10 mouse cellular contexts compared by ENCODE assay signal in genomic region chr3:141811348-141811747, GRCm38 (mm10).
A peak's percentile ranks its signal among the peaks of the same experiment; 100 is the strongest.
DNase-seq lines count a peak whose midpoint lies in the region; ATAC-seq and TF ChIP-seq lines count a peak whose summit lies in the region.
"Had no signal": no experiment of that assay in that cellular context is flagged by ENCODE, and none has a peak within 500 bp of the region (broad histone marks: within the 10 kb centered on the region; RNA-seq: fewer than 3 reads in every experiment).

No protein-coding gene starts in this region.

- no peaks in the 10 kb centered on the region for H3K9me3 ChIP-seq in lung, embryonic 15.5 days
- H3K9me3 ChIP-seq: embryonic facial prominence, embryonic 12.5 days; midbrain, embryonic 12.5 days had no signal

- peak; percentile 42; the same call in 1 of the 2 replicates for ATAC-seq in lung, embryonic 15.5 days (ENCODE audit: borderline replicate concordance, extremely low read depth, low FRiP score, low TSS enrichment)

- H3K27ac ChIP-seq in lung, embryonic 15.5 days, result no peak overlapping the region
- H3K27ac ChIP-seq: embryonic facial prominence, embryonic 12.5 days had no signal

- no peak overlapping the region for H3K4me2 ChIP-seq in lung, embryonic 15.5 days
- H3K4me2 ChIP-seq in myocyte (ENCODE audit: low read depth), result no peak overlapping the region
- H3K4me2 ChIP-seq: embryonic facial prominence, embryonic 12.5 days; midbrain, embryonic 12.5 days had no signal

- TF ChIP-seq POLR2A in lung, adult 2 months (IDR thresholded peaks at IDR 0.05; ENCODE audit: borderline replicate concordance, extremely low read depth, low read depth, low read length), result no peak
- TF ChIP-seq POLR2A in myocyte (IDR thresholded peaks at IDR 0.05; ENCODE audit: insufficient read length, low read depth), result no peak

- no peak for TF ChIP-seq CTCF in lung, adult 2 months (IDR thresholded peaks at IDR 0.05; ENCODE audit: insufficient read depth, low read length)

- H3K79me2 ChIP-seq in myocyte (ENCODE audit: control insufficient read depth, insufficient read depth), result no peaks in the 10 kb centered on the region

- H3K36me3 ChIP-seq in lung, embryonic 15.5 days, result 0 out of 2 replicates have a peak, but pooled peaks cover 4% of the 10 kb centered on the region
- H3K36me3 ChIP-seq in myocyte (ENCODE audit: control insufficient read depth, insufficient read depth), result no peaks in the 10 kb centered on the region
- H3K36me3 ChIP-seq: embryonic facial prominence, embryonic 12.5 days; midbrain, embryonic 12.5 days had no signal

- H3K9ac ChIP-seq in lung, embryonic 15.5 days, result no peak overlapping the region
- H3K9ac ChIP-seq: embryonic facial prominence, embryonic 12.5 days; midbrain, embryonic 12.5 days had no signal

- H3K4me3 ChIP-seq in lung, embryonic 15.5 days, result no peak overlapping the region
- H3K4me3 ChIP-seq in lung, adult 2 months (replicated peaks; ENCODE audit: extremely low read depth, low read depth, low read length), result no peak overlapping the region
- no peak overlapping the region for H3K4me3 ChIP-seq in myocyte
- H3K4me3 ChIP-seq: embryonic facial prominence, embryonic 12.5 days; midbrain, embryonic 12.5 days had no signal

- no peaks in the 10 kb centered on the region for H3K27me3 ChIP-seq in lung, embryonic 15.5 days
- no peaks in the 10 kb centered on the region for H3K27me3 ChIP-seq in myocyte (ENCODE audit: control insufficient read depth, insufficient read depth, insufficient read length)
- H3K27me3 ChIP-seq: embryonic facial prominence, embryonic 12.5 days; midbrain, embryonic 12.5 days had no signal

- 27% methylated on average over 2 of the region's 2 CpGs for WGBS in lung, embryonic 15.5 days
- 28% methylated on average over 2 of the region's 2 CpGs for WGBS in lung, adult 2 months

- H3ac ChIP-seq in myocyte (ENCODE audit: control insufficient read depth, insufficient read length), result no peak overlapping the region

- DNase-seq in lung, adult 2 months, result no peak
- DNase-seq in adrenal gland, postnatal 4 days (ENCODE audit: low spot score in 2 of 2), result peak; percentile 9 to 14
- DNase-seq in kidney, adult 9 months, result peak; percentile 31
- DNase-seq in natural killer cell, adult 2 months (ENCODE audit: low spot score in 2 of 2), result no peak
- DNase-seq in urinary bladder, postnatal 4 days (ENCODE audit: low spot score in 2 of 2), result no peak
- no peak for DNase-seq in frontal cortex, postnatal 36 days (ENCODE audit: low spot score in 2 of 2)

- no peaks in the 10 kb centered on the region for H3K4me1 ChIP-seq in lung, embryonic 15.5 days
- no peaks in the 10 kb centered on the region for H3K4me1 ChIP-seq in lung, adult 2 months (ENCODE audit: control insufficient read depth, insufficient read depth, low read length)
- H3K4me1 ChIP-seq: embryonic facial prominence, embryonic 12.5 days had no signal

TF ChIP-seq in myocyte, 11 proteins besides CTCF, POLR2A, EP300 and RAD21:
- TF ChIP-seq MYOG (IDR thresholded peaks at IDR 0.05; ENCODE audit: control insufficient read depth in 1 of 3, insufficient read depth in 1 of 3, insufficient read length in 2 of 3, low read depth in 2 of 3) (no peak), E2F4 (IDR thresholded peaks at IDR 0.05; ENCODE audit: insufficient read depth) (no peak), POLR2AphosphoS2 (IDR thresholded peaks at IDR 0.05; ENCODE audit: insufficient read length, low read depth) (no peak), MAX (IDR thresholded peaks at IDR 0.05; ENCODE audit: low read depth) (peak; percentile 55), SRF (IDR thresholded peaks at IDR 0.05; ENCODE audit: control insufficient read depth, insufficient read length, low read depth) (no peak), USF1 (IDR thresholded peaks at IDR 0.05; ENCODE audit: low read depth) (no peak), TCF12 (IDR thresholded peaks at IDR 0.05; ENCODE audit: insufficient read depth, poor library complexity, severe bottlenecking) (no peak), REST (IDR thresholded peaks at IDR 0.05; ENCODE audit: insufficient read depth, insufficient read length) (peak; percentile 92), TCF3 (IDR thresholded peaks at IDR 0.05; ENCODE audit: insufficient read length, low read depth) (no peak), MYOD1 (IDR thresholded peaks at IDR 0.05; ENCODE audit: control insufficient read depth in 1 of 3, insufficient read length in 2 of 3, low read depth in 2 of 3) (no peak), CEBPB (IDR thresholded peaks at IDR 0.05; ENCODE audit: insufficient read depth, poor library complexity, severe bottlenecking) (no peak)

Comparison
In these comparisons a context has a peak if more than half of its experiments do, and no peak if none do; other contexts are left out.
1. DNase-seq: peak in adrenal gland, postnatal 4 days (2 of 2) and kidney, adult 9 months (single experiment); none in lung, adult 2 months (single experiment), natural killer cell, adult 2 months (0 of 2), urinary bladder, postnatal 4 days (0 of 2) and frontal cortex, postnatal 36 days (0 of 2).